Mouse (Mus musculus): ENCODE data around the gene Itga4.

GRCm38 (mm10) chr2:79302398-79302797 lies 47.2 kb downstream of the Itga4 start:
- TF ChIP-seq GATA1 (IDR thresholded peaks at IDR 0.05; ENCODE audit: low read length): no peak
- no peak for TF ChIP-seq TAL1 (IDR thresholded peaks at IDR 0.05; ENCODE audit: low read length)
